Mouse (Mus musculus) liver, embryonic 14 days (tissue): Measurements from ENCODE around the gene Hjurp. TPM values are rescaled to one million over a fixed set of nuclear protein-coding genes. Genes with fewer than 3 reads are reported as not detected.

Experiments
- polyA plus RNA-seq: library from polyadenylated mRNA; depleted of rRNA; stranded (reverse); fragments of >200 nt; gene quantifications from 2 replicates; pipeline ENCODE4 v1.2.3, GENCODE M21; 2012; rRNA removed

Hjurp gene
- 53.8 and 67.7 TPM in 2 replicates for polyA plus RNA-seq

GRCm38 (mm10) chr1:88277098-88277817 is at the start of gene Hjurp, which contains the start of gene Trpm8:
Gene Hjurp (minus strand): TSS chr1:88277633.
Gene Trpm8 (plus strand): TSS chr1:88277661.

GRCm38 (mm10) chr1:88226670-88227379 is 50.6 kb downstream of the Hjurp start, which contains the start of gene Mroh2a:
Gene Mroh2a (plus strand): TSS chr1:88226986.

Other genes with a start within 250 kb of the Hjurp start
- not detected in 2 replicates for gene Ugt1a10, start 222.2 kb downstream of the Hjurp start, polyA plus RNA-seq
- 0.08 and 0.17 TPM in 2 replicates for gene Ugt1a9, start 206.8 kb downstream of the Hjurp start, polyA plus RNA-seq
- gene Ugt1a8, start 189.8 kb downstream of the Hjurp start, polyA plus RNA-seq: not detected in 2 replicates
- 1.3 and 1.7 TPM in 2 replicates for gene Ugt1a7c, start 182.6 kb downstream of the Hjurp start, polyA plus RNA-seq
- 2.9 and 3.5 TPM in 2 replicates for gene Ugt1a6b, start 174.4 kb downstream of the Hjurp start, polyA plus RNA-seq
- 3.2 and 4.1 TPM in 2 replicates for gene Ugt1a6a, start 142.8 kb downstream of the Hjurp start, polyA plus RNA-seq
- 0.03 and 0.08 TPM in 2 replicates for gene Ugt1a5, start 111.6 kb downstream of the Hjurp start, polyA plus RNA-seq
- gene Ugt1a2, start 77.0 kb downstream of the Hjurp start, polyA plus RNA-seq: 0.01 TPM in 1 of 2 replicates, not detected in the other
- 5.6 and 7.1 TPM in 2 replicates for gene Dnajb3, start 71.9 kb downstream of the Hjurp start, polyA plus RNA-seq
- 0.18 and 0.36 TPM in 2 replicates for gene Ugt1a1, start 65.7 kb downstream of the Hjurp start, polyA plus RNA-seq
- gene Mroh2a, start 50.6 kb downstream of the Hjurp start, polyA plus RNA-seq: 0.02 and 0.03 TPM in 2 replicates
- gene Trpm8, start within 50 bp of the Hjurp start, polyA plus RNA-seq: not detected in 2 replicates
- gene Spp2, start 129.3 kb upstream of the Hjurp start, polyA plus RNA-seq: 173 and 191 TPM in 2 replicates
- gene Glrp1, start 232.4 kb upstream of the Hjurp start, polyA plus RNA-seq: 0.08 and 0.10 TPM in 2 replicates